In genomic region chr11:59202081-59202995, GRCm38 (mm10) we compare ENCODE assay signal across 8 mouse cellular contexts. TPM values are rescaled to one million over a fixed set of nuclear protein-coding genes. Genes with fewer than 3 reads are reported as not detected.
A peak's percentile ranks its signal among the peaks of the same experiment; 100 is the strongest.
DNase-seq lines count a peak whose midpoint lies in the region; ATAC-seq lines count a peak whose summit lies in the region.

TSS of gene Mrpl55 (plus strand) at chr11:59202486.

- ATAC-seq in frontal cortex, adult (ENCODE audit: low TSS enrichment): peak; percentile 83

- H3K4me1 ChIP-seq in hindbrain, embryonic 10.5 days (replicated peaks): peaks cover 17% of the 10 kb centered on the region

- WGBS in hindbrain, embryonic 10.5 days: under 1% methylated on average over 63 of the region's 63 CpGs

- H3K4me3 ChIP-seq in hindbrain, embryonic 10.5 days: peak within 1 kb of the TSS; percentile 89

- H3K36me3 ChIP-seq in hindbrain, embryonic 10.5 days: peaks cover 45% of the 10 kb centered on the region

- no peaks in the 10 kb centered on the region for H3K27me3 ChIP-seq in hindbrain, embryonic 10.5 days (ENCODE audit: insufficient read depth, poor library complexity, severe bottlenecking)

- H3K27ac ChIP-seq in hindbrain, embryonic 10.5 days: peak within 1 kb of the TSS; percentile 89

- H3K9me3 ChIP-seq in hindbrain, embryonic 10.5 days: no peaks in the 10 kb centered on the region

- peak; percentile 95 for DNase-seq in MN1 (ENCODE audit: low spot score)
- DNase-seq in cerebellum, adult 8-10 months: peak; percentile 90
- DNase-seq in hindbrain, embryonic 10.5 days (ENCODE audit: low spot score): peak; percentile 95
- DNase-seq in layer of hippocampus, postnatal 25 days (ENCODE audit: extremely low spot score in 1 of 2, low spot score in 1 of 2): peak; percentile 87 to 93
- peak; percentile 93 for DNase-seq in lung, postnatal 25 days (ENCODE audit: low spot score)
- peak; percentile 92 for DNase-seq in retina, embryonic 14.5 days (ENCODE audit: low spot score)
- peak; percentile 98 for DNase-seq in thymus, postnatal 4 days

RNA-seq across cellular contexts. Expression of gene Mrpl55, which starts in this region (rescaled TPM):
- 123 and 129 TPM in 2 replicates for polyA plus RNA-seq in hindbrain, embryonic 10.5 days (2016; fragmentation: Nextera tagmentation; extraction: Ambion mirVana)
- total RNA-seq in layer of hippocampus, postnatal 25 days (2021): 10 to 100 TPM; 35.7 to 40.0 TPM

Comparison
In these comparisons a context has a peak if more than half of its experiments do, and no peak if none do; other contexts are left out.
1. Peak in every context shown above with its lines: DNase-seq, ATAC-seq, H3K4me3 ChIP-seq and H3K27ac ChIP-seq.